Mouse (Mus musculus) lung, adult 2 months (tissue): ENCODE results near the gene Gtsf1l.

Experiments
- CTCF ChIP-seq: fragments of 200-500 bp; IDR thresholded peaks from 2 replicates; pipeline ENCODE4 v1.5.1; 2011; ENCODE audit warnings: mild to moderate bottlenecking, low read length, control low read depth; ENCODE audit not compliant: insufficient read depth
- POLR2A ChIP-seq: fragments of 200-500 bp; IDR thresholded peaks from 2 replicates; pipeline ENCODE4 v1.6.1; 2011; ENCODE audit warnings: low read depth, mild to moderate bottlenecking, control low read depth, low read length, borderline replicate concordance; ENCODE audit errors: extremely low read depth

GRCm38 (mm10) chr2:163123496-163123895, 35.8 kb upstream of the Gtsf1l start:
- TF ChIP-seq CTCF (no peak), POLR2A (no peak)
